Mouse (Mus musculus): ENCODE measurements around the gene C130079G13Rik.
"Not testable (repeated sequence)": the region's sequence is repeated elsewhere in the genome, so short reads cannot be mapped to it uniquely, and the experiment has no call there.

Gene C130079G13Rik

DNA sequence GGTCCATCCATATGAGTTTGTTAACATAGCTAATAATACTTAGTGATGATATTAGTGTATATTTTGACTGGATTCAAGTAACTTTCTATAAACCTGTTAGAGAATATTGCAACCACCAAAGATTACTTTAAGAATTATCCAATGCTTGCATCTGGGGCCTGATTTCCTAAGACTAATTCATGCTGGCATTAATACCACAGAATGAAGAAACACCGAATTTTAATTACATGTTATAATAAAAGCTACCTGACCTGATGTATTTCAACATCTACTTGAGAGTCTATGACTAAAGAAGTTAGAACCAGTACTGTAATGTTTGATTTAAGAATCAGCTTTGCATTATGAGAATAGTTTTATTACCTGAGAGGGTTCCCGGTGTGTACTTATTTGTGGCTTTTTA lies at the start of gene C130079G13Rik:
Gene C130079G13Rik, plus strand, starts transcription at position 301 of the 400 bp plus-strand sequence.
- DNase-seq (ENCODE audit: extremely low read depth, low read depth), result no peak

DNA sequence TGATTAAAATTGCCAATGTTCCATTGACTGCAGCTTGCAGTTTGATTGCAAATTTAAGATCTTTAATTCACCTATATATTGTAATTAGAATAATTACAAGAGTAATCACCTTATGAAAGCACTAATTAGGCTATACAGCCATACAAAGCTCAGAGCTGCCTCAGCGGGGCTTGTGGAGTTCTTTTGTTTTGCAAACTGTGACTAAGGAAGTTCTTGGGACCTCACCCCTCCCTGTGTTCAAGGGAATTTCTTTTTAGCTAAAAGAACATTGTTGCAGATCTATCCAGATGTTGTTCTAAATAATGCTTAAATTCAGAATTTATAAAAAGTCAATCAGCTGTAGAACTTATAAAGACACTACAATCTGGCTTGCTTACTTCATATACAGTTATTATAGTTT lies 47.4 kb upstream of the C130079G13Rik start:
- DNase-seq (ENCODE audit: extremely low read depth, low read depth), result not testable (repeated sequence)

DNA sequence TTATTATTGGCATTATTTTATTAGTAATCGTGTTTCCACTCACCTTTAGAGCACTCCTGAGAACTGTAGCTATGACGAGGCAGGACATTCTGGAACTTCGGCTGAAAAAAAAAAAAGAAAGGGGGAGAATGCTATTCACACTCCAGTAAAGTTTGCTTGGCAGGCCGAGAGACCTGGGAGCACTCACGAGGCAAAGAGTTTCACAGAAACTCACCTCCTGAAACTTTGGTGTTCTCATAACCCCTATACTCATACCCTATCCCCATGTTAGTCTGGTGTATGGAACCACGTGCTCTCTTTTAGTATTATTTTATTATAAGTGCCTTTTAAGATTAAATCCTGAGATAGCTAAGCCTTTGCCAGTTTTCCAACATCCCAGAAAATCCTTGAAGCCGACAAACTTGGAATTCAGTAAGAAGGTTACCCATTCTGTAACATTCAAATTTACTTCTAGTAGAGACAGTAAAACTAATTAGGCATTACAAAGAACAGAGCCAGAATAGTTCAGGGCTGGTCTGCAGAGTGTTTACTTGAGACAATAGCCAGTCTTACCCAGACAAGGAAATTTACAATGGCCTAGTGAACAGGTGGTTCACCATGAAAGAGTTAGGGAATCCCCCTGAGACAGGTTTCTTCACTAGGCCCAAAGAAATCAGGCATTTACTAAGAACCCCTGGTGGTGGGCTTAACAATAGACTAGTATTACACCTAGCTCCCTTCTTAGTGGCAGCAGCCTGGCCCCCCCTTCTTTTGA lies 45.0 kb upstream of the C130079G13Rik start:
- not testable (repeated sequence) for DNase-seq (ENCODE audit: extremely low read depth, low read depth)

DNA sequence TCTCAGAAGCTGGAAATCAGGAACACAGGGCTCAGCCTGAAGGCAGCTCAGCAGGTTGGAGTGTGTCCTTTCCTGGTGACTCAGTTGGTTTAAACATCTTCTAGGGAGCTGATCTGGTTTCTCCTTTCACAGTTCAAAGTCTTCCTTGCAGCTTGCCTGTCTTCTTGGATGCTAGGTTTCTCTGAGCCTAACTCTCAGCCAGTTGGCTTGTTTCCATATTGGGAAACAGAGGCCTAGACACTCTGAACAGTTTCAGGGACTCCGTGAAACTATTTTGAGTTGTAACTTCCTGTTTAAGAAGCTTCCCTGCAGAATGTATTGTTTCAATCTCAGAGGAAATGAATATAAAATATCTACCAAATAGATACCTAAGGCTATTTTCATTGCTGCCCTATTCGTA lies 31.7 kb upstream of the C130079G13Rik start:
- no peak for DNase-seq (ENCODE audit: extremely low read depth, low read depth)

DNA sequence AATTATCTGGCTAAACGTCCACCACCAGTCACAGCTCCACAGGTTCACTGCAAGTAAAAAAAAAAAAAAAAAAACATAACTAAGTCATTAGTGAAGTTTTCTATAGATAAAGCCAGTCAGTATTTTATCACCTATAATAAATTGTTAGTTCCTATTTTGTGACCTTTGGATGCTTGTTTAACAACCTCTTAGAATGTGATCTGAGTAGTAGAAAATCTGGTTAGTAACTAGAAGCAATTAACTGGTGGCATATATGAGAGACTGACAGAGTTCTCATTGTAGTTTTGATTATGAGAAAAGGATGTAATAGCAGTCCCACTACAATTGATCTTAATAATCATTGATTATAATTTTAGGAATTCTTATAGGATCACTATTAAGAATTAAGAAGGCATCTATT lies 9.6 kb downstream of the C130079G13Rik start:
- DNase-seq (ENCODE audit: extremely low read depth, low read depth), result no peak

DNA sequence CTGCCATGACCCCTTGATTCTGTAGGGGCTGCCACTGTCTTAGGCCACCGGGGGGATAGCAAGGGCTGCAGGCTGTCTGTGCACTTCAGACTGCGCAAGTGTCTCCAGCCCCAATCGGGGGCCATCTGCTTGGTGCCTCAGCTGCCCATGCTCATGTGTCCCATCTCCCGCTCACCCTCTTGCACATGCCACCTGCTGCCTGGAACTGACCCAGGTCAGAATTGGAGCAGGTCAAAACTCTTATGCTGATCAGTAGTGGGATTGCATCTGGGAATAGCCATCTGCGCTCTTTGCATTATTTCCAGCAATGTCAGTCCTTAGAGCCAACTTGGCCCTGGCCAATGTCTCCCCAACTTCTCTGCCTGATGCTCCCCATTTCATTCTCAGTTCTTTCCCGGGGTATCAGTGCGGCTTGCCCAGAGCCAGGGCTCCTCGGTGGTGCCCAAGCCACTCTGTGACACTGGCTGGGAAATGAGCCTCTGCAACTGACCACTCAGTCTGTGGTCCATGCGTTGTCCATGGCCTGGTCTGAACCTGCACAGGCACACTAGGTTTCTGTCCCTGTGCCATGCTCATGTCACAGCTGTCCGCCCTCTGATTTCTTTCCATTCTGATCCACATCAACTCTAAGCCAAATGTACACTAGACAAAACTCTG lies 22.4 kb downstream of the C130079G13Rik start:
- no peak for DNase-seq (ENCODE audit: extremely low read depth, low read depth)

DNA sequence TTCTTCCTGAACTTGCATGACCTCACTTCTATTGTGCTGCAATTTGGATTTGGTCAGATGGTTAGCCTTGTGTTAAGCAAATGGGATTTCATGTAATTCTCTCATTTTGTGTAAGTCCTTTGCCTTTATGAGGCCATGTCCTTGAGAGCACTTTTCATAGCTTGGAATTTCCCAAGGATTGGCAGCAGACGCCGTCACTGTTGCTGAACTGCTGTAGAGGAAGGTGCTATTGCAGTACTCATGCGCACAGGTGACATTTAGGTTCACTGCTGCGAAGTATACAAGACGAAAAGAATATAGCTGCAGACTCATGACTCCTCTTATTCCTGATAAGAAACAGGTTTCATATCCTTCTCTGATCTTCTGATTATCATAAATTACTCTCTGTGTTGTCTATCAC lies 45.9 kb downstream of the C130079G13Rik start:
- no peak for DNase-seq (ENCODE audit: extremely low read depth, low read depth)

DNA sequence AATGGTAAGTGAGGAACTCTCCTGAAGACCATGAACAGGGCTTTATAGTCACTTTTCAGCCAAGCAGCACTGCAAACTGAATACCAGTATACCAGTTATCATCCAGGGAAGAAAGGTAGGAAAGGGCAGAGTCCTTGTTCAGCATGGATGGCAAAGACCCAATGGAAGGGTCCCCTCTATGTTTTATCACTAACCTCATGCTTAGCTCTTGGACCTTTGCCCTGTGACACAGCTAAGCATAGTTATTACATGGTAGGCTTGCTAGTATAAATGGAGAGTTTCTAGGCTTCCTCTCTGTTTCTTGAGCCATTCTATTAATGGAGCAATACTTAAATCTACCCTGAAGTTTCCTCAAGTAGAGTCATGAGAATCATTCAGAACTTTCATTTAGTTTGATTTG lies 49.6 kb downstream of the C130079G13Rik start:
- DNase-seq (ENCODE audit: extremely low read depth, low read depth), result no peak

Data from MEL-GATA-1-ER (cell line).